Mouse (Mus musculus): ENCODE results near the gene Fgd3. TPM values are rescaled to one million over a fixed set of nuclear protein-coding genes. Genes with fewer than 3 reads are reported as not detected.

Fgd3 gene
- polyA plus RNA-seq, 3 experiments from 2014 or later: 10.4 to 19.8 (median 16.3) TPM

- no peak for ATAC-seq
Observed at GRCm38 (mm10) chr13:49214454-49214853, 105.7 kb downstream of the Fgd3 start.

- ATAC-seq: peak; percentile 58
Observed at GRCm38 (mm10) chr13:49213531-49213932, 106.6 kb downstream of the Fgd3 start.

GRCm38 (mm10) chr13:49212711-49213500 lies 107.2 kb downstream of the Fgd3 start:
- ATAC-seq: no peak

Other genes with a start within 250 kb of the Fgd3 start
- not detected for gene Wnk2, start 172.3 kb downstream of the Fgd3 start, polyA plus RNA-seq (2017; shearing (Covaris generic))
- 10 to 100 TPM; 19.6 to 30.9 (median 29.4) TPM for gene Ninj1, start 132.8 kb downstream of the Fgd3 start, polyA plus RNA-seq (2017; shearing (Covaris generic))
- gene Card19, start 104.3 kb downstream of the Fgd3 start, polyA plus RNA-seq (2017; shearing (Covaris generic)): 10 to 100 TPM; 58.3 to 83.2 (median 61.4) TPM
- 10 to 100 TPM; 62.0 to 95.1 (median 90.5) TPM for gene Susd3, start 71.6 kb downstream of the Fgd3 start, polyA plus RNA-seq (2017; shearing (Covaris generic))
- gene Bicd2, start 21.3 kb upstream of the Fgd3 start, polyA plus RNA-seq (2017; shearing (Covaris generic)): 1 to 10 TPM; 5.8 to 7.1 (median 6.6) TPM
- 1 to 10 TPM; 3.8 to 5.3 (median 4.3) TPM for gene Ippk, start 100.9 kb upstream of the Fgd3 start, polyA plus RNA-seq (2017; shearing (Covaris generic))
- 1 to 10 TPM; 5.6 to 8.2 (median 8.1) TPM for gene Tes3-ps, start 173.0 kb upstream of the Fgd3 start, polyA plus RNA-seq (2017; shearing (Covaris generic))
- gene Ecm2, start 184.5 kb upstream of the Fgd3 start, polyA plus RNA-seq (2017; shearing (Covaris generic)): under 1 TPM in 2 of 3 experiments, not detected in 1; 0.07 to 0.23 TPM
- under 1 TPM in 1 of 3 experiments, not detected in 2; 0.25 TPM for gene Aspn, start 224.1 kb upstream of the Fgd3 start, polyA plus RNA-seq (2017; shearing (Covaris generic))

Measured in inflammation-experienced regulatory T-cells, adult 6 months (primary cell).